Mouse (Mus musculus): ENCODE results near the gene Rabep2. TPM values are rescaled to one million over a fixed set of nuclear protein-coding genes. Genes with fewer than 3 reads are reported as not detected.

Rabep2 gene
- polyA plus RNA-seq, 1 experiment from 2014 or later = 27.6 TPM

GRCm38 (mm10) chr7:126455242-126455641, 26.7 kb downstream of the Rabep2 start:
- WGBS = 78% methylated on average over 2 of the region's 2 CpGs
- no peak for ATAC-seq (replicated peaks; ENCODE audit: low FRiP score, low TSS enrichment, low read depth)
- no peaks in the 10 kb centered on the region for H3K9me3 ChIP-seq (ENCODE audit: control insufficient read depth, low read length)

GRCm38 (mm10) chr7:126456382-126457266, 28.1 kb downstream of the Rabep2 start:
- no peak for ATAC-seq (replicated peaks; ENCODE audit: low FRiP score, low TSS enrichment, low read depth)
- no peak overlapping the region for H3K4me3 ChIP-seq (ENCODE audit: low read depth, low read length)
- H3K27me3 ChIP-seq (replicated peaks; ENCODE audit: control insufficient read depth, insufficient read depth, low read length) = no peaks in the 10 kb centered on the region
- no peak overlapping the region for H3K9ac ChIP-seq (ENCODE audit: low read length)
- H3K4me1 ChIP-seq (replicated peaks; ENCODE audit: control insufficient read depth, insufficient read depth, low read length) = no peaks in the 10 kb centered on the region
- 90% methylated on average over 17 of the region's 17 CpGs for WGBS
- no peak overlapping the region for H3K4me2 ChIP-seq (ENCODE audit: low read length)
- DNase-seq (ENCODE audit: low spot score) = no peak
- no peaks in the 10 kb centered on the region for H3K36me3 ChIP-seq (ENCODE audit: control insufficient read depth, insufficient read depth, low read length)
- no peak overlapping the region for H3K27ac ChIP-seq (ENCODE audit: low read depth)
- no peaks in the 10 kb centered on the region for H3K9me3 ChIP-seq (ENCODE audit: control insufficient read depth, low read length)

More at GRCm38 (mm10) chr7:126455242-126455641, 26.7 kb downstream of the Rabep2 start:
- no peak overlapping the region for H3K4me3 ChIP-seq (ENCODE audit: low read depth, low read length)
- H3K9ac ChIP-seq (ENCODE audit: low read length) = no peak overlapping the region
- no peaks in the 10 kb centered on the region for H3K36me3 ChIP-seq (ENCODE audit: control insufficient read depth, insufficient read depth, low read length)
- H3K27me3 ChIP-seq (replicated peaks; ENCODE audit: control insufficient read depth, insufficient read depth, low read length) = no peaks in the 10 kb centered on the region
- no peak overlapping the region for H3K27ac ChIP-seq (ENCODE audit: low read depth)
- DNase-seq (ENCODE audit: low spot score) = no peak
- no peak overlapping the region for H3K4me2 ChIP-seq (ENCODE audit: low read length)
- H3K4me1 ChIP-seq (replicated peaks; ENCODE audit: control insufficient read depth, insufficient read depth, low read length) = no peaks in the 10 kb centered on the region

- H3K27me3 ChIP-seq (replicated peaks; ENCODE audit: control insufficient read depth, insufficient read depth, low read length) = no peaks in the 10 kb centered on the region
- H3K4me1 ChIP-seq (replicated peaks; ENCODE audit: control insufficient read depth, insufficient read depth, low read length) = no peaks in the 10 kb centered on the region
- H3K9me3 ChIP-seq (ENCODE audit: control insufficient read depth, low read length) = no peaks in the 10 kb centered on the region
- ATAC-seq (replicated peaks; ENCODE audit: low FRiP score, low TSS enrichment, low read depth) (no peak), DNase-seq (ENCODE audit: low spot score) (no peak)
- no peak overlapping the region for H3K4me3 ChIP-seq (ENCODE audit: low read depth, low read length)
- H3K4me2 ChIP-seq (ENCODE audit: low read length) = no peak overlapping the region
- H3K36me3 ChIP-seq (ENCODE audit: control insufficient read depth, insufficient read depth, low read length) = no peaks in the 10 kb centered on the region
- 74% methylated on average over 5 of the region's 5 CpGs for WGBS
- no peak overlapping the region for H3K9ac ChIP-seq (ENCODE audit: low read length)
- no peak overlapping the region for H3K27ac ChIP-seq (ENCODE audit: low read depth)
Measured at GRCm38 (mm10) chr7:126458225-126458624, 29.7 kb downstream of the Rabep2 start.

- no peak for ATAC-seq (replicated peaks; ENCODE audit: low FRiP score, low TSS enrichment, low read depth)
- WGBS = 75% methylated on average over 11 of the region's 11 CpGs
- H3K9me3 ChIP-seq (ENCODE audit: control insufficient read depth, low read length) = no peaks in the 10 kb centered on the region
Measured at GRCm38 (mm10) chr7:126458844-126459618, 30.5 kb downstream of the Rabep2 start.

GRCm38 (mm10) chr7:126460623-126461399, 32.3 kb downstream of the Rabep2 start:
- Histone ChIP-seq H3K9me3 (ENCODE audit: control insufficient read depth, low read length) (no peaks in the 10 kb centered on the region), H3K27ac (ENCODE audit: low read depth) (no peak overlapping the region), H3K27me3 (replicated peaks; ENCODE audit: control insufficient read depth, insufficient read depth, low read length) (no peaks in the 10 kb centered on the region), H3K4me2 (ENCODE audit: low read length) (no peak overlapping the region), H3K4me3 (ENCODE audit: low read depth, low read length) (no peak overlapping the region), H3K9ac (ENCODE audit: low read length) (no peak overlapping the region), H3K4me1 (replicated peaks; ENCODE audit: control insufficient read depth, insufficient read depth, low read length) (no peaks in the 10 kb centered on the region), H3K36me3 (ENCODE audit: control insufficient read depth, insufficient read depth, low read length) (no peaks in the 10 kb centered on the region)
- DNase-seq (ENCODE audit: low spot score) = no peak
- WGBS = 46% methylated on average over 10 of the region's 10 CpGs
- ATAC-seq (replicated peaks; ENCODE audit: low FRiP score, low TSS enrichment, low read depth) = no peak

More at GRCm38 (mm10) chr7:126458844-126459618, 30.5 kb downstream of the Rabep2 start:
- no peak overlapping the region for H3K4me3 ChIP-seq (ENCODE audit: low read depth, low read length)
- H3K4me2 ChIP-seq (ENCODE audit: low read length) = no peak overlapping the region
- H3K4me1 ChIP-seq (replicated peaks; ENCODE audit: control insufficient read depth, insufficient read depth, low read length) = no peaks in the 10 kb centered on the region
- H3K9ac ChIP-seq (ENCODE audit: low read length) = no peak overlapping the region
- no peaks in the 10 kb centered on the region for H3K27me3 ChIP-seq (replicated peaks; ENCODE audit: control insufficient read depth, insufficient read depth, low read length)
- no peaks in the 10 kb centered on the region for H3K36me3 ChIP-seq (ENCODE audit: control insufficient read depth, insufficient read depth, low read length)
- H3K27ac ChIP-seq (ENCODE audit: low read depth) = no peak overlapping the region
- no peak for DNase-seq (ENCODE audit: low spot score)

GRCm38 (mm10) chr7:126461626-126462025, 33.1 kb downstream of the Rabep2 start:
- no peaks in the 10 kb centered on the region for H3K9me3 ChIP-seq (ENCODE audit: control insufficient read depth, low read length)
- ATAC-seq (replicated peaks; ENCODE audit: low FRiP score, low TSS enrichment, low read depth) = no peak

GRCm38 (mm10) chr7:126463004-126463403, 34.4 kb downstream of the Rabep2 start, which contains the start of gene Atp2a1:
Gene Atp2a1, minus strand, starts transcription at chr7:126463108.
- Histone ChIP-seq H3K27me3 (replicated peaks; ENCODE audit: control insufficient read depth, insufficient read depth, low read length) (no peaks in the 10 kb centered on the region), H3K27ac (ENCODE audit: low read depth) (no peak within 1 kb of the TSS), H3K36me3 (ENCODE audit: control insufficient read depth, insufficient read depth, low read length) (peaks cover 16% of the 10 kb centered on the region), H3K9me3 (ENCODE audit: control insufficient read depth, low read length) (no peaks in the 10 kb centered on the region), H3K4me2 (ENCODE audit: low read length) (no peak within 1 kb of the TSS), H3K4me1 (replicated peaks; ENCODE audit: control insufficient read depth, insufficient read depth, low read length) (no peaks in the 10 kb centered on the region), H3K9ac (ENCODE audit: low read length) (no peak within 1 kb of the TSS), H3K4me3 (ENCODE audit: low read depth, low read length) (no peak within 1 kb of the TSS)
- 53% methylated on average over 5 of the region's 5 CpGs for WGBS
- no peak for ATAC-seq (replicated peaks; ENCODE audit: low FRiP score, low TSS enrichment, low read depth)
- DNase-seq (ENCODE audit: low spot score) = no peak

More at GRCm38 (mm10) chr7:126461626-126462025, 33.1 kb downstream of the Rabep2 start:
- Histone ChIP-seq H3K4me3 (ENCODE audit: low read depth, low read length) (no peak overlapping the region), H3K4me1 (replicated peaks; ENCODE audit: control insufficient read depth, insufficient read depth, low read length) (no peaks in the 10 kb centered on the region), H3K4me2 (ENCODE audit: low read length) (no peak overlapping the region), H3K9ac (ENCODE audit: low read length) (no peak overlapping the region), H3K27me3 (replicated peaks; ENCODE audit: control insufficient read depth, insufficient read depth, low read length) (no peaks in the 10 kb centered on the region), H3K36me3 (ENCODE audit: control insufficient read depth, insufficient read depth, low read length) (peaks cover 2% of the 10 kb centered on the region), H3K27ac (ENCODE audit: low read depth) (no peak overlapping the region)
- 72% methylated on average over 3 of the region's 3 CpGs for WGBS
- no peak for DNase-seq (ENCODE audit: low spot score)

GRCm38 (mm10) chr7:126463547-126463946, 35.0 kb downstream of the Rabep2 start:
- no peak overlapping the region for H3K9ac ChIP-seq (ENCODE audit: low read length)
- H3K4me1 ChIP-seq (replicated peaks; ENCODE audit: control insufficient read depth, insufficient read depth, low read length) = no peaks in the 10 kb centered on the region
- H3K4me3 ChIP-seq (ENCODE audit: low read depth, low read length) = no peak overlapping the region
- peaks cover 21% of the 10 kb centered on the region for H3K36me3 ChIP-seq (ENCODE audit: control insufficient read depth, insufficient read depth, low read length)
- H3K9me3 ChIP-seq (ENCODE audit: control insufficient read depth, low read length) = no peaks in the 10 kb centered on the region
- H3K27ac ChIP-seq (ENCODE audit: low read depth) = no peak overlapping the region
- DNase-seq (ENCODE audit: low spot score) = no peak
- no peak for ATAC-seq (replicated peaks; ENCODE audit: low FRiP score, low TSS enrichment, low read depth)
- no peak overlapping the region for H3K4me2 ChIP-seq (ENCODE audit: low read length)
- WGBS = 61% methylated on average over 4 of the region's 4 CpGs
- no peaks in the 10 kb centered on the region for H3K27me3 ChIP-seq (replicated peaks; ENCODE audit: control insufficient read depth, insufficient read depth, low read length)
